Mouse (Mus musculus) limb, embryonic 14.5 days (tissue): Measurements from ENCODE around the gene Bckdhb. TPM values are rescaled to one million over a fixed set of nuclear protein-coding genes. Genes with fewer than 3 reads are reported as not detected.
A peak's percentile ranks its signal among the peaks of the same experiment; 100 is the strongest.
"Not testable (repeated sequence)": the region's sequence is repeated elsewhere in the genome, so short reads cannot be mapped to it uniquely, and the experiment has no call there.

Experiments used
- ATAC-seq: fragments of 200-750 bp; cut with Nextera tagmentation; 2 replicates; pipeline ENCODE4 v1.8.0; 2017; ENCODE audit warnings: low read depth, moderate number of reproducible peaks, moderate TSS enrichment; ENCODE audit not compliant: low FRiP score
- DNase-seq: peaks from one replicate; pipeline ENCODE4 v3.0.0-alpha.2; 2015; ENCODE audit warnings: low spot score
- H3K27ac ChIP-seq: fragments of 300-500 bp; sonication (generic); replicated peaks from 2 replicates; pipeline ENCODE4 v1.5.1; 2014; ENCODE audit warnings: low read depth, mild to moderate bottlenecking, low read length, moderate library complexity, mixed read lengths
- H3K27me3 ChIP-seq: fragments of 300-500 bp; sonication (generic); 2 replicates; pipeline ENCODE4 v1.6.1; 2014; ENCODE audit warnings: low read length, mixed read lengths; ENCODE audit not compliant: control insufficient read depth, insufficient read depth
- H3K36me3 ChIP-seq: fragments of 300-500 bp; sonication (generic); 2 replicates; pipeline ENCODE4 v1.6.1; 2014; ENCODE audit warnings: mild to moderate bottlenecking, low read length, moderate library complexity, mixed read lengths; ENCODE audit not compliant: control insufficient read depth, insufficient read depth
- H3K4me1 ChIP-seq: fragments of 300-500 bp; sonication (generic); 2 replicates; pipeline ENCODE4 v1.6.1; 2014; ENCODE audit warnings: antibody characterized with exemption, low read length, mixed read lengths; ENCODE audit not compliant: control insufficient read depth, insufficient read depth
- H3K4me2 ChIP-seq: fragments of 300-500 bp; sonication (generic); replicated peaks from 2 replicates; pipeline ENCODE4 v1.6.1; 2014; ENCODE audit warnings: low read depth, mild to moderate bottlenecking, low read length, moderate library complexity; ENCODE audit not compliant: severe bottlenecking
- H3K4me3 ChIP-seq: fragments of 300-500 bp; sonication (generic); replicated peaks from 2 replicates; pipeline ENCODE4 v1.5.1; 2014; ENCODE audit warnings: low read length
- H3K9ac ChIP-seq: fragments of 300-500 bp; sonication (generic); 2 replicates; pipeline ENCODE4 v1.6.1; 2014; ENCODE audit warnings: mild to moderate bottlenecking, low read depth, low read length, moderate library complexity; ENCODE audit not compliant: severe bottlenecking
- H3K9me3 ChIP-seq: fragments of 300-500 bp; sonication (generic); 2 replicates; pipeline ENCODE4 v1.6.1; 2016; ENCODE audit warnings: low read length; ENCODE audit not compliant: control insufficient read depth
- POLR2A ChIP-seq: fragments of 200-500 bp; IDR thresholded peaks from 2 replicates; pipeline ENCODE4 v1.8.0; 2012; ENCODE audit warnings: inconsistent platforms, mild to moderate bottlenecking, moderate library complexity, borderline replicate concordance; ENCODE audit not compliant: insufficient read depth, insufficient read length; ENCODE audit errors: extremely low read depth
- WGBS: fragments of 180-500 bp; shearing (Covaris S2); extraction: QIAGEN DNeasy Blood & Tissue Kit; methylation state at CpG from one replicate; pipeline ENCODE4 v1.1.7; 2014; 5-methylcytosine and 5-hydroxymethylcytosine counted together
- polyA plus RNA-seq, 2 experiments: library from polyadenylated mRNA; depleted of rRNA in 1 of 2; stranded (reverse) in 1 of 2; unstranded in 1 of 2; fragments of >200 nt; fragmentation: Nextera tagmentation in 1 of 2; extraction: Ambion mirVana in 1 of 2; gene quantifications; 2 replicates each; pipeline versions ENCODE4 v1.2.1 to v1.2.3; 2012 to 2014

The Bckdhb gene
- polyA plus RNA-seq, 2 experiments, result 47.4 to 51.1 TPM

GRCm38 (mm10) chr9:83975811-83976210 is 50.9 kb downstream of the Bckdhb start:
- Histone ChIP-seq H3K36me3 (no peaks in the 10 kb centered on the region), H3K27me3 (no peaks in the 10 kb centered on the region), H3K4me2 (no peak overlapping the region), H3K9ac (no peak overlapping the region), H3K4me3 (no peak overlapping the region), H3K4me1 (no peaks in the 10 kb centered on the region), H3K27ac (no peak overlapping the region), H3K9me3 (no peaks in the 10 kb centered on the region)
- DNase-seq (no peak), ATAC-seq (no peak)
- no peak for TF ChIP-seq POLR2A
- 85% methylated on average over 2 of the region's 2 CpGs for WGBS

GRCm38 (mm10) chr9:83981234-83981633 is 56.3 kb downstream of the Bckdhb start:
- Histone ChIP-seq H3K4me2 (no peak overlapping the region), H3K27ac (no peak overlapping the region), H3K36me3 (no peaks in the 10 kb centered on the region), H3K4me1 (no peaks in the 10 kb centered on the region), H3K9me3 (0 out of 2 replicates have a peak, but pooled peaks cover 4% of the 10 kb centered on the region), H3K27me3 (no peaks in the 10 kb centered on the region), H3K9ac (no peak overlapping the region), H3K4me3 (no peak overlapping the region)
- DNase-seq (no peak), ATAC-seq (no peak)
- WGBS, result 68% methylated on average over 7 of the region's 7 CpGs
- TF ChIP-seq POLR2A, result no peak

GRCm38 (mm10) chr9:84008961-84009360 is 84.0 kb downstream of the Bckdhb start:
- no peak for TF ChIP-seq POLR2A
- WGBS, result 74% methylated on average over 2 of the region's 2 CpGs
- H3K9ac ChIP-seq, result no peak overlapping the region
- peaks cover 13% of the 10 kb centered on the region; the same call in 1 of the 2 replicates for H3K36me3 ChIP-seq
- no peak overlapping the region for H3K4me3 ChIP-seq
- H3K4me1 ChIP-seq, result no peaks in the 10 kb centered on the region
- no peak overlapping the region for H3K4me2 ChIP-seq
- no peaks in the 10 kb centered on the region for H3K27me3 ChIP-seq
- no peak for ATAC-seq
- DNase-seq, result no peak
- no peak overlapping the region for H3K27ac ChIP-seq
- no peaks in the 10 kb centered on the region for H3K9me3 ChIP-seq

GRCm38 (mm10) chr9:84011146-84011545 is 86.2 kb downstream of the Bckdhb start:
- Histone ChIP-seq H3K4me1 (no peaks in the 10 kb centered on the region), H3K27me3 (no peaks in the 10 kb centered on the region), H3K9ac (no peak overlapping the region), H3K9me3 (no peaks in the 10 kb centered on the region), H3K4me2 (no peak overlapping the region), H3K36me3 (peaks cover 6% of the 10 kb centered on the region; the same call in 1 of the 2 replicates), H3K27ac (no peak overlapping the region), H3K4me3 (no peak overlapping the region)
- no peak for DNase-seq
- TF ChIP-seq POLR2A, result no peak
- ATAC-seq, result no peak

GRCm38 (mm10) chr9:84018141-84018540 is 93.2 kb downstream of the Bckdhb start:
- not testable (repeated sequence) for H3K4me3 ChIP-seq, H3K36me3 ChIP-seq, H3K9ac ChIP-seq, ATAC-seq, H3K9me3 ChIP-seq, H3K4me2 ChIP-seq, H3K27ac ChIP-seq, H3K4me1 ChIP-seq, DNase-seq, H3K27me3 ChIP-seq
- WGBS, result 91% methylated on average over 8 of the region's 8 CpGs

- no peak overlapping the region for H3K27ac ChIP-seq
- ATAC-seq, result no peak
- H3K9me3 ChIP-seq, result no peaks in the 10 kb centered on the region
- no peaks in the 10 kb centered on the region for H3K27me3 ChIP-seq
- no peaks in the 10 kb centered on the region for H3K36me3 ChIP-seq
- WGBS, result 75% methylated on average over 2 of the region's 2 CpGs
- no peaks in the 10 kb centered on the region for H3K4me1 ChIP-seq
- H3K4me2 ChIP-seq, result no peak overlapping the region
- no peak for TF ChIP-seq POLR2A
- DNase-seq, result peak; percentile 47
- H3K9ac ChIP-seq, result no peak overlapping the region
- no peak overlapping the region for H3K4me3 ChIP-seq
Measured at GRCm38 (mm10) chr9:84019627-84020026, 94.7 kb downstream of the Bckdhb start.
